Mouse (Mus musculus) lung, postnatal 4 days (tissue): ENCODE data around the gene Rspry1.

ENCODE experiments used
- DNase-seq, 2 experiments: peaks; one replicate each; pipeline ENCODE4 v3.0.0; 2021

The Rspry1 gene

GRCm38 (mm10) chr8:94601607-94602385 is at the start of gene Rspry1, which contains the start of gene Fam192a:
Rspry1 (plus strand) TSS chr8:94601937.
Fam192a (minus strand) TSS chr8:94601997.
- peak; percentile 100 for DNase-seq

- no peak for DNase-seq
These were observed 49.0 kb upstream of the Rspry1 start for GRCm38 (mm10) chr8:94552696-94553095.

GRCm38 (mm10) chr8:94557281-94557680 is 44.5 kb upstream of the Rspry1 start:
- no peak for DNase-seq

- DNase-seq: no peak
These were observed 40.5 kb upstream of the Rspry1 start for GRCm38 (mm10) chr8:94561256-94561655.

GRCm38 (mm10) chr8:94564421-94564820 is 37.3 kb upstream of the Rspry1 start:
- DNase-seq: no peak

- no peak for DNase-seq
These were observed 35.7 kb upstream of the Rspry1 start for GRCm38 (mm10) chr8:94566033-94566432.

- DNase-seq: no peak
These were observed 35.1 kb upstream of the Rspry1 start for GRCm38 (mm10) chr8:94566446-94567158.

- no peak for DNase-seq
These were observed 34.4 kb upstream of the Rspry1 start for GRCm38 (mm10) chr8:94567159-94567849.

GRCm38 (mm10) chr8:94568098-94568497 is 33.6 kb upstream of the Rspry1 start:
- no peak for DNase-seq

GRCm38 (mm10) chr8:94569419-94569818 is 32.3 kb upstream of the Rspry1 start:
- DNase-seq: no peak

- DNase-seq: no peak
These were observed 29.8 kb upstream of the Rspry1 start for GRCm38 (mm10) chr8:94571896-94572295.

- DNase-seq: no peak
These were observed 27.4 kb upstream of the Rspry1 start for GRCm38 (mm10) chr8:94574159-94574907.

- no peak for DNase-seq
These were observed 26.6 kb upstream of the Rspry1 start for GRCm38 (mm10) chr8:94575148-94575547.

- DNase-seq: no peak
These were observed 19.8 kb upstream of the Rspry1 start for GRCm38 (mm10) chr8:94581820-94582483.

- DNase-seq: no peak
These were observed 19.2 kb upstream of the Rspry1 start for GRCm38 (mm10) chr8:94582569-94582968.

- DNase-seq: peak in 1 of 2 experiments; percentile 51
These were observed 17.4 kb upstream of the Rspry1 start for GRCm38 (mm10) chr8:94584238-94584817.

- DNase-seq: no peak
These were observed 10.0 kb upstream of the Rspry1 start for GRCm38 (mm10) chr8:94591691-94592090.

GRCm38 (mm10) chr8:94594211-94594610 is 7.5 kb upstream of the Rspry1 start:
- no peak for DNase-seq

GRCm38 (mm10) chr8:94600478-94600877 is 1.3 kb upstream of the Rspry1 start:
- no peak for DNase-seq

- DNase-seq: peak in 1 of 2 experiments; percentile 41
These were observed 617 bp upstream of the Rspry1 start for GRCm38 (mm10) chr8:94601034-94601606.

GRCm38 (mm10) chr8:94602471-94603131 is 864 bp downstream of the Rspry1 start:
- peak; percentile 25 to 28 for DNase-seq
